Mouse (Mus musculus): ENCODE measurements at regions not wholly inside any gene's neighbourhood (a gene's known extent, or its start where the extent isn't known, plus 50 kb on each side); places are given as distances from the start of the nearest gene placed in this dataset.

GRCm38 (mm10) chr15:42107106-42107505 is 1972.9 kb downstream of the 9330182O14Rik start:
- TF ChIP-seq CTCF (IDR thresholded peaks at IDR 0.05; ENCODE audit: low read depth) (no peak), EP300 (IDR thresholded peaks at IDR 0.05; ENCODE audit: low read depth) (no peak)
